Mouse (Mus musculus): ENCODE results near the gene Ebp.

The Ebp gene

GRCm38 (mm10) chrX:8182871-8183540 is 10.3 kb downstream of the Ebp start:
- DNase-seq: no peak

- DNase-seq: no peak
These were observed 13.7 kb downstream of the Ebp start for GRCm38 (mm10) chrX:8179646-8180045.

- no peak for DNase-seq
These were observed 14.4 kb downstream of the Ebp start for GRCm38 (mm10) chrX:8178871-8179270.

GRCm38 (mm10) chrX:8175504-8176385 is 17.6 kb downstream of the Ebp start, which contains the start of gene Tbc1d25:
Gene Tbc1d25 (minus strand): TSS chrX:8176181.
- DNase-seq: peak; percentile 83 to 92

GRCm38 (mm10) chrX:8175169-8175503 is 18.2 kb downstream of the Ebp start:
- no peak for DNase-seq

- DNase-seq: no peak
These were observed 25.3 kb downstream of the Ebp start for GRCm38 (mm10) chrX:8167716-8168647.

GRCm38 (mm10) chrX:8164471-8164870 is 28.8 kb downstream of the Ebp start:
- peak; percentile 45 to 55 for DNase-seq

- DNase-seq: peak in 1 of 2 experiments; percentile 47
These were observed 30.2 kb downstream of the Ebp start for GRCm38 (mm10) chrX:8163076-8163475.

- peak; percentile 84 to 90 for DNase-seq
These were observed 47.9 kb downstream of the Ebp start, which contains the start of gene Rbm3 for GRCm38 (mm10) chrX:8145153-8145991. Gene Rbm3 (minus strand): TSS chrX:8145880.

GRCm38 (mm10) chrX:8143750-8144149 is 49.6 kb downstream of the Ebp start:
- DNase-seq: peak; percentile 25 to 50

- no peak for DNase-seq
These were observed 50.4 kb downstream of the Ebp start for GRCm38 (mm10) chrX:8142948-8143347.

GRCm38 (mm10) chrX:8141058-8141457 is 52.3 kb downstream of the Ebp start:
- no peak for DNase-seq

- DNase-seq: no peak
These were observed 52.9 kb downstream of the Ebp start for GRCm38 (mm10) chrX:8140446-8140845.

GRCm38 (mm10) chrX:8139480-8139879 is 53.8 kb downstream of the Ebp start:
- DNase-seq: no peak

GRCm38 (mm10) chrX:8135886-8136285 is 57.4 kb downstream of the Ebp start:
- no peak for DNase-seq
